Mouse (Mus musculus): ENCODE measurements at regions not wholly inside any gene's neighbourhood (a gene's known extent, or its start where the extent isn't known, plus 50 kb on each side); places are given as distances from the start of the nearest gene placed in this dataset.

- no peak for DNase-seq
- intact Hi-C loops (cut with DNase I; ENCODE audit: low total_unique reads), result no loop called here
Measured at GRCm38 (mm10) chr7:95926119-95927039, 244.7 kb upstream of the Tenm4 start.

DNA sequence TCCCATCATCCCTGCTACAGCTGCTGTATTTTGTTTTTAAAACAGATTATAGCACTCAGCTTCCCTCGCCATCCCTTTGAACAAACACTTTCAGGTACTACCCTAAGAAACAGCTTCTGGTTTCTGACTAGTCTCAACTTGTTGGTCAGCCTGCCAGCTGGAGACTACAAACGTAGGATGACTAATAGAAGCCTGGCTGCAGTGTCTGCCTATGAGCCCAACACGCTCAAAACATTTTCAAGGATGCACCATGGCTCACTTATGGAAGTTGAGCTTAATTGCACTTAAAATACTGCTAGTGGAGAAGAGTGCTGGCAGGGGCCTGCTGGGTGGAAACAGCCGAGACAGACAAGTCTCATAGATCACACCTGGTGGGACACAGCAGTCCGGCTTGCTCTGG lies 234.4 kb upstream of the Tenm4 start:
- intact Hi-C loops (cut with DNase I; ENCODE audit: low total_unique reads), result no loop called here
- DNase-seq, result no peak

DNA sequence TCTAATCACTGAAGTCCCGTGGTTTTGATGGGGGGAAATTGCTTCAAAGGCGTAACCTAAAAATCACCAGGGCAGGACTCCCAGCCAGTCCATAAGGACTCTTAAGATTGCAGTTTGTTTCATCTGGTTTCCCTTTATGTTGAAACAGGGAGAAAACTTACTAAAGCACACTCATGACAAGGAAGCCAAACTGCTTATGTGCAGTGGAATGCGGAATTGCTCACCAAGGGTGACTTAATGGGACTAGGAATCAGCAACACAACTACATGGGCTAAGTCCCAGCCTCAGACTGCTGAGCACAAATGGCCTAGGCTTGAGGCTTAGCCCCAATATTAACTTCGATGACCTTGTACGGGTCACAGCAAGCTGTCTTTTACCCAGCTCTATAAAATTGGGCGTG lies 227.6 kb upstream of the Tenm4 start:
- no peak for DNase-seq
- intact Hi-C loops (cut with DNase I; ENCODE audit: low total_unique reads), result no loop called here

DNA sequence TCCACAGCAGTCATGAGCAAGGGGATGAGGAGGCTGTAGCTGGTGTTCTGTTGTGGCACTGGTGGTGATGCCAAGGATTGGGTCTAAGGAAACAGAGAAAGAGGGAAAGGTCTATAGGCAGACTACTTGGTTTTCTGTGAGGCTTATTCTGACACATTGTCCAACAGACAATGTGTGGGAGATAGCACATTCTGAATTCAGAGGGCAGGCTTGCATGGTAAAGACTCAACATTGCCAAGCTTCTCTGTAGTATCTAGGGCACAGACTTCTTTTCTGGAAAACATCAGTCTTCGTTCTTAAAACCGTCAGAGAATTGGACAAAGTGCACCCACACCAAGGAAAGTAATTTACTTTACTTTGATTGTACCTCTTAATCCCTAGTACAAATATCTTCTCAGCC lies 218.7 kb upstream of the Tenm4 start:
- DNase-seq, result no peak
- intact Hi-C loops (cut with DNase I; ENCODE audit: low total_unique reads), result no loop called here

GRCm38 (mm10) chr7:95954511-95954910 lies 216.5 kb upstream of the Tenm4 start:
- intact Hi-C loops (cut with DNase I; ENCODE audit: low total_unique reads), result no loop called here

DNA sequence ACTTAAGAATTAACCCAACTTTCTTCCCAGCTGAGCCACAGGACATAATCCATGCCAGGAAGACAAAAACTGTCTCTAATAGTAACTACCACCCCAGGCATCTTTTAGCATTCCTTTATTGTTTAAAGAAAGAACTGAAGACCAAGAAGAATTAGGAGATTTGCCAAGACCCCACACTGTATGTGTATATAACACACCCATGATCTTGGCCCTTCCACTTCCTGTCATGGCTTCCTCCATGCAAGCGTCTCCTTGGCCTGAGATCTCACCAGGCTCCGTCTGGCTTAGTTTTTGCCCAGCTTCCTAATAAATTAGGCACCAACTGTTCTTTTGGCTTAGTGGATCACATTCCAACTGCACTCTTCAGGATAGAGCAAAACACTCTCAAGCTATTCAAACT lies 215.9 kb upstream of the Tenm4 start:
- intact Hi-C loops (cut with DNase I; ENCODE audit: low total_unique reads), result no loop called here
- DNase-seq, result no peak

More at GRCm38 (mm10) chr7:95954511-95954910, 216.5 kb upstream of the Tenm4 start:
- no peak for DNase-seq

DNA sequence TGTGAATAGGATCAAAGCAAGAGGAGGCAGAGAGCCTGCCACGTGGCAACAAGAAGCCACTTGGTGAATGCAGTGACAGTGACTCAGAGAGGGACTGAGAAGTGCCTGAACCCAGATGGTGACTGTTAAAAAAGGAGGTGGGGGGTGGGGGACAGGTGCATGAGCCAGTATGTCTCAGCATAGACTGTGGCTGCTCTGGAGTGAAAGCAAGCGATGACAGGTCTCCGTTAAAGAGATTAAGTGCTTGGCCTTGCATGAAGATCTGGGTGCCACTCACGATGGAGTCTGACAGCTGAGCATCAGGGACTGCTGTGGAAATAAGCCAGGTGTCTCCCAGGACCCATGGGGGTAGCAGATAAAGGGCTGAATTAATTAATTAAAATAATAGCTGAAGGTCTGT lies 212.0 kb upstream of the Tenm4 start:
- intact Hi-C loops (cut with DNase I; ENCODE audit: low total_unique reads), result no loop called here

GRCm38 (mm10) chr7:95971863-95972262 lies 199.2 kb upstream of the Tenm4 start:
- intact Hi-C loops (cut with DNase I; ENCODE audit: low total_unique reads), result no loop called here

More for the DNA sequence above, 212.0 kb upstream of the Tenm4 start:
- no peak for DNase-seq

DNA sequence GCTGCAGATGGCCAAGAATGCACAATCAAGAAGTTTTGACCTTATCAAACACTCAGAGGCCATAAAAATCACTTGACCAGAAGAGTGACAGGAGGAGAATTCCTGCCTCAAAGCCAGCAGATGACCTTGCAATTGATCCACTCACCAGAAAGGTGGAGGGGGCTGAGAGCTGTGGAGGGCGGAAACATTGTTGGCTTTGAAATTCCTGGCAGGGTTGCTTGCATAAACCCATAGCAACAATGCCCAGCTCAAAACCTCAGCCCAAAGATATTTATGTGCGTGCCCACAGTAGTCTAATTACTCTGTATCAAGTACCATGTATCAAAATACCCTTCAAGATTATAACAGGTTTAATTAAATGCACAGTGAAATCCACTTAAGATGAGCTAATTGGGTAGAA lies 197.0 kb upstream of the Tenm4 start:
- intact Hi-C loops (cut with DNase I; ENCODE audit: low total_unique reads), result no loop called here

More at GRCm38 (mm10) chr7:95971863-95972262, 199.2 kb upstream of the Tenm4 start:
- no peak for DNase-seq

DNA sequence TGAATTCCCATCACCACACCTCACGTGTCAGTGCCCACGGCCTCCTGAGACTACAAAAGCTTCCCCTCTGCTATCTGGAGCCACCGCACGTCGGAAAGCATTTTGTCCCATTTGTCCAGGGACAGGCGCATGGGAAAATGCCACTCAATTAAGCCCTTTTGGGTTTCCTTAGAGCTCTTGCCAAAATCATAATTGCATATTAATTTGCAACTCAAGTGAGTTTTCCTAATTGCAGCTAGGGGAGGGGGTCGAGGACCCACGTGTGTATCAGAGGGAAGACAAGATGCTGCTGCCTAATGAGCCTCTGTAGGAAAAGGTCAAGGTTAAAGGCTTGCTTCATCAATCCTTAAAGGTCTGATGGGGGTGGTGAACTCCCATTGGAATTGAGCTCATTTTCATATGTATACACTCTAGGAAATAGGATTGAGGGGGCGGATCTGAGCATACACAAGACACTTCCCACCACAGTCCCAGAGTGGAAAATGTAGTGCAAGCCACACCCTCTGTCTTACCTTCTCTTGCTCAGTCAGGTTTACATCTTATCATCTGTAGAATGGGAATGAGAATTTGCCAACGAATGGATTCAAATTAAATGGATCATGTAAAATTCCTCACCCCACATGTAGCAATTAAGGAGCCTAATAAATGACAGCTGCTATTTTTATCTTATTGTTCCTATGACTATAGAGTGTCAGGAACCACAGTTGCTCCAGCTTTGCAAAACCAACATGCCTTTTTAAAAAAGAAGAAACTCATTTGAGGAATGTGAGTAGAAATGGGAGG lies 179.6 kb upstream of the Tenm4 start:
- DNase-seq, result no peak
- intact Hi-C loops (cut with DNase I; ENCODE audit: low total_unique reads), result no loop called here

More for the DNA sequence above, 197.0 kb upstream of the Tenm4 start:
- DNase-seq, result no peak

- intact Hi-C loops (cut with DNase I; ENCODE audit: low total_unique reads), result no loop called here
- no peak for DNase-seq
Measured at GRCm38 (mm10) chr7:95992033-95992516, 179.0 kb upstream of the Tenm4 start.

- intact Hi-C loops (cut with DNase I; ENCODE audit: low total_unique reads), result no loop called here
Measured at GRCm38 (mm10) chr7:95992521-95992920, 178.5 kb upstream of the Tenm4 start.

DNA sequence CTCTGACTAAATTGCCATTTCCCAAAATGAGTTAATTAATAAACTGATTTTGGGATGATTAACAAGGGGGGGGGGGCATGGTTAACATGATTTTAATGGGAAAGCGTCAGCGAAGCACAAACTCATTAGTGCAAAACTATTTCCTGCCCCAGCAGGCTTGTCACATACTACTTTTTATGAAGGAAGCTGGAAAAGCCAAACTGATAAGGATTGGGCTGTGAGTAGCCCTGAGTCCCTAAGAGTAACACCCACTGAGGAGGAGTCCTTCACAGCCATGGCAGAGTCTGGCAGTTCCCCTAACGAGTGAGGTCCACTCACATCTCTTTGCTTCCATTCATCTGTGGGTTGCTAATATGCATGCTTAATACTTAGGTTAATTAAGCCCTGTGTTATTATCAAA lies 173.9 kb upstream of the Tenm4 start:
- DNase-seq, result no peak
- intact Hi-C loops (cut with DNase I; ENCODE audit: low total_unique reads), result no loop called here

More at GRCm38 (mm10) chr7:95992521-95992920, 178.5 kb upstream of the Tenm4 start:
- no peak for DNase-seq

GRCm38 (mm10) chr7:95999189-95999588 lies 171.9 kb upstream of the Tenm4 start:
- intact Hi-C loops (cut with DNase I; ENCODE audit: low total_unique reads), result no loop called here
- no peak for DNase-seq

DNA sequence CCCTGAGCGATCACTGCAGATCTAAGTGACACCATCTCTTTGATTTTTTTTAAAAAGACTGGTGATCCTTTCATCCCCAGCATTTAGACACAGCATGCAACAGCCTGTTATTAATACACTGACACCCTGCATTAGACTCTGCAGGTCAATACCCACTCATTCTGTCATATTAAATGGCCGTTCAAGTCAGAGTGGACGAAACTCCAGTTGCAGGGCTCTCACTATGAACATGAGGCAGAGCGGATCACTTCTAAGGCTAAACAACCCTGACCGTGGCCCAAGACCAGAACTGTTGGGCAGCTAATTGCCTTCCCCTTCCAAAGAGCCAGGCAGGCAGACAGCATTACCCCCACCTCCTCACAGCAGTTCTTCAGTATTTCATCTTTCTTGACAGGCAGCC lies 168.6 kb upstream of the Tenm4 start:
- DNase-seq, result no peak
- intact Hi-C loops (cut with DNase I; ENCODE audit: low total_unique reads), result no loop called here

DNA sequence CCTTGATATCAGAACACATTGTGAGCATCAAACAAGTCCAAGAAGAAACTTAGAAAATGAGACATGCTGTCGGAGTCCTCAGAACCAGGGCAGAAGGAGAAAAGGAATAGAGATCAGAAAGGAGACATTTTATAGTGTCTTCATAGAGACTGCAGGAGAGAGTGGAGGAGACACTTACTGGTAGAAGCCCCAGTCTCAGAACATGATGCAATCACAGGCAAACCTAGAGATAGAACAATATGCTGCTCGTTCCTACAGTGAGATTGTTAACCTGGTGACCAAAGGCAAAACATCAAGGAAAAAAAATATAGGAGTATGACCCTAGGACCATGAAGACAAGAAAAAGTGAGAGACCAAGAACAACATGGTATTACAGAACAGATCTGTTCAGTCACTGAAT lies 164.7 kb upstream of the Tenm4 start:
- intact Hi-C loops (cut with DNase I; ENCODE audit: low total_unique reads), result no loop called here
- no peak for DNase-seq

- intact Hi-C loops (cut with DNase I; ENCODE audit: low total_unique reads), result no loop called here
- no peak for DNase-seq
Measured at GRCm38 (mm10) chr7:96013008-96013407, 158.0 kb upstream of the Tenm4 start.

- intact Hi-C loops (cut with DNase I; ENCODE audit: low total_unique reads), result no loop called here
- no peak for DNase-seq
Measured at GRCm38 (mm10) chr7:96017112-96017884, 153.7 kb upstream of the Tenm4 start.

DNA sequence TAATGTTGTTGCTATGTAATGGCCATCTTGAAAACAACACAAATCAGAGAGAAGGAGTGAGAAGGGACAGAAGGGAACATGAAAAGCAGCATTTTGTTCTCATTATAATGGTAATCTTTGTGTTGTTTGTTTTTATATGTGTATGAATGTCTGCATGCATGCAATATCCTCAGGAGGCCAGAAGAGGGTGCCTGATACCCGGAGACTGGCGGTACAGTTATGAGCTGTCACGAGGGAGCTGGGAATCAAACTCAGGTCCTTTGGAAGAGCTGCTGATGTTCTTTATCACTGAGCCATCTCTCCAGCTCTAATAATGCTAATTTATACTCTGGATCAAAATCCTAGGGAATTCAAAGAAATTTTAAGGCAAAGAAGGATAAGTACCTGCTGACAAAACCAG lies 147.0 kb upstream of the Tenm4 start:
- DNase-seq, result no peak
- intact Hi-C loops (cut with DNase I; ENCODE audit: low total_unique reads), result no loop called here

Data from gastrocnemius, postnatal 14 days (tissue).